Mouse (Mus musculus): ENCODE measurements around the gene Arpc3.

Gene Arpc3

DNA sequence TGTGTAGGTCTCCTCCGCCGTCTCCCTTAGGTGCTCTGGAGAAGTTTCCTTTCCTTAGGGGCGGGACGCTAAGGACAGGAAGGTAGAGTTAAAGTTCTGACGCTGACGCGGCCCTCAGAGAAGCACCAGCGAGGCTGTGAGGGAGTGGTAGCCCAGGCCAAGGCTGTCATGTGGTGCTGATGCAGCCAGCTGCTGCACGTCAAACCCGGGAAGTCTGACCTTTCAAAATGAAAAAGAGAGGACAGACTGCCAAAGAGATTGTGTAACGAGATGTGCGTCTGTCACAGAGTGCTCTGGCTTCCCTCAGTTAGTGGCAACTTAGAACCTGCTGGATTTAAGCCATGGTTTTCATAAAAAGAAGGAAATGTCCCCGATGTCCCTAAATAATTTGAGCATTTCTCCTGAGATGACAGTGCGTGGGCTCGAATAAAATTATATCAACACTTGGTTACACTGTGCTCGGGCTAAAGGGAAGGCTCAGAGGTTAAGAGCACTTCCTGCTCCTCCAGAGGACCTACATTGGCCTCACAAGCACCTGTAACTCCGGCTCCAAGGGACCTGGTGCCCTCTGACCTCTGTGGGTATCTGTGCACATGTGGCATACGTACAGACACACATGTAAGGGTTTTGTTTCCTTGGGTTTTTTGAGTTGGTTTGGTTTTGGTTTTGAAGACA is 9.1 kb downstream of the Arpc3 start:
- peak; percentile 83 for DNase-seq

DNA sequence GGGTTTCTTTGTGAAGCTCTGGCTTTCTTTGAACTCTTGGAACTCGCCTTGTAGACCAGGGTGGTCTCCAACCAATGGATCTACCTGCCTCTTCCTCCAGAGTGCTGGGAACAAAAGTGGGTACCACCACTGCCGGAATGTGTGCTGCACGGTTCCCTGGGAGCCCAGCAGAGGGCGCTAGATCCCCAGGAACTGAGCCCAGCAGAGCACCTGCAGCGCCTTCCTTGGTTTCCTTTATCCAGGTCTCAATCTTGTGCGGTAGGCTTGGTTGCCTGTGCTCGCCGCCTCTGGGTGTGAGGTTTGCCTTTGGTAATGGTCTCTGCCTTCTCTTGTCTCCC is 9.6 kb downstream of the Arpc3 start:
- DNase-seq = peak; percentile 73

DNA sequence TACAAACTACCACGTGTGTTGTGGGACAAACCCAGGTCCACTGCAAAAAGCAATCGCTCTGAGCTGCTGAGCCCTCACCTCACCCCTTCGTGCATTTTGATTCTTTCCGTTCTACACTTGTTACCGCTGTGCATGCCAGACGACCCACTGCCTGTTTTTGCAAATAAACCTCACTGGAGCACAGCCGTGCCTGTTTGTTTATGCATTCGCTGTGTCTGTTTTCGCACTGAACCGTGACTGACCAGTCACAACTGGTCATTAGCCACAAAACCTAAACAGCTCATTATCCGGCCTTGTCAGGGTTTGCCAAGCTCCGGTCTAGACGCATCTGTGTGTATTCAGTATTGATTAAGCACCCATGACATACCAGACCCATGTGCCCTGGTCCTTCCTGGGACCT is 10.5 kb downstream of the Arpc3 start:
- DNase-seq = no peak

DNA sequence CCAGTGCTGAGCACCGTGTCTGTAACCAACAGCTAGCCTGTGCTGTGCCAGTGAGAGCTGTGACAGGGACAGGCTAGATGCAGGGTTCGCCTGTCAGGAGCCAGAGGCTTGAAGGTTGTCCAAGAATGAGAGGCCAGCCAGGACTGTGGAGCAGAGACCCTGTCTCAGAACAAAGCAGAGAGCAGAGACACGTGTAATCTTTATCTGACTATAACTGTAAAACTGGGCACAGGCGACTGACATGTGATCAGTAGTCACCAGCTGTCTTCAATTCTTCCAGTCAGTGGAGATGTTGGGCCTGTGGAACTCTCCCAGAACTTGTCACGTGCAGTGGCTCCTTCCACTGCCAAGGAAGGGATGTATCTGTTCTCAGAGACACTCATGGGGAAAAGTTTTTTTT is 11.1 kb downstream of the Arpc3 start:
- DNase-seq = peak; percentile 67

DNA sequence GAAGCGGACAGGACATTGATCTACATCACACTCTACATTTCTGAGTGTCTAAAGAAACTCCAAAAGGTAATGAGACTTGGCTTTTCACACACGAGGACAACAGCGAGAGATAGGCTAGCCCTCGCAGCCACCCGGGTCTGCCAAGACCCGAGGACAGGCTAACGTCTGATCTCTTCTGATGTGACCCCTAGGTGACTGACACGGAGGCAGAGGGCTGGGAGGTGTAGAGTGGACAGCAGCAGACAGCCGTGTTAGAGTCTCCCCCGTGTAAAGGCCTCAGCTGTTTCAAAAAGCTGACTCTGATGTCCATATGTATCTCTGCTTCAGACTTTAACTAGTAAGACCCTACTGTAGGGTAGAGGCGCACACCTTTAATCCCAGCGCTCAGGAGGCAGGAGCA is 11.7 kb downstream of the Arpc3 start:
- no peak for DNase-seq

DNA sequence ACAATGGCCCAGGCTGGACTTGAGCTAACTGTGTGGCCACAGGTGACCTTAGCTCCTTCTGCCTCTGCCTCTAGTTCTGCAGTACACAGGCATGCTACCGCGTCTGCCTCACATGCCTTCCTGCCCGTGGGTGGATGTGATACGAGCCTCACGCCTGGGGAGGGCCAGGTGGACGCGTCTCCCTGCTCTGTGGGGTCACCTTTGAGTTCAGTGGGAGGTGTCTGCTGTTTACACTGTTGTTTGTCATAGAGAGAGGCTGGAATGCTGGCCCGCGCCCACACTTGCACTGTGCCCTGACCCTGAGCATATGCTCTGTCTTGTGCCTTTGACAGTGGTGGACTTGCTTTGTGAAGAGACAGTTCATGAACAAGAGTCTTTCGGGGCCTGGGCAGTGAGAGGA is 13.9 kb downstream of the Arpc3 start:
- no peak for DNase-seq

DNA sequence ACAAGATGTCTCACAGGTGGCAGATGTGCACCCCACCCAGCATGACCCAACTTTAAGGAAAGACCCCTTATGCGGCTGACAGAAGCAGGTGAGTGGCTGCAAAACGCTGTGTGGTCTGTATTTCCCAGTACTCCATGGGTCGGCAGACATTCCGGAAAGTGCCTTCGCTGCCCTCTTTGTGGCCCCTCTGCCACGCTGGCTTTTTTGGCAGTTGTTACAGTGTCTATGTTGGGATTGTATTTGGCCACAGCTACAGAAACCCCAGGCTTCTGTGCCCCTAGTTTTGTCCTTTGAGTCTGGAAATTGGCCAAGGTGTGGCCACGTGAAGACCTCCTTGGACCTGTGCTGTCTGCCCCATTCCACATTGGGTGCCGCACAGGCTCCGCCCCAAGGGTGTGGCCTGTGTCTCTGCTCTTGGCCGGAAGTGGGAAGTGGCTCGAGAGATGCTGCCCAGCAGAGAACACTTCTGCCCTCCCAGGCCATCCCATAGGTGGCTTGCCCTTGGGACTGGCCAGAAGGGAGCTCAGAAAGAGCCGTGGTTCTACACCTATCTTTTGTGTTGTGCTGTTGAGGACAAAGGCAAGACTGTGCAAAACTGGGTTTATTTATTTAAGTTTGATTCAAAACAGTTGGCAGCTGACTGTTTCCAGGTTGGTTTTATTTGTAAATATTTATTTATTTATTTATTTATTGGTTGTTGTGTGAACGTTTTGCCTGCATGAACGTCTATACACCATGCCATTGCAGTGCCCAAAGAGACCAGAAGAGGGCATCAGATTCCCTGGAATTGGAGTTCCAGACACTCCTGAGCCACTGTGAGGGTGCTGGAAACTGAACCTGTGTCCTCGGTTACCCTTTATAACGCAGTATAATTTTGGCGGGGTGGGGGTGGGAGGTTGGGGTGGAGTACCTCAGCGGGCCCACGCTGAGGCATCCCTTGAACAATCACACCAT is 18.3 kb downstream of the Arpc3 start:
- no peak for DNase-seq

DNA sequence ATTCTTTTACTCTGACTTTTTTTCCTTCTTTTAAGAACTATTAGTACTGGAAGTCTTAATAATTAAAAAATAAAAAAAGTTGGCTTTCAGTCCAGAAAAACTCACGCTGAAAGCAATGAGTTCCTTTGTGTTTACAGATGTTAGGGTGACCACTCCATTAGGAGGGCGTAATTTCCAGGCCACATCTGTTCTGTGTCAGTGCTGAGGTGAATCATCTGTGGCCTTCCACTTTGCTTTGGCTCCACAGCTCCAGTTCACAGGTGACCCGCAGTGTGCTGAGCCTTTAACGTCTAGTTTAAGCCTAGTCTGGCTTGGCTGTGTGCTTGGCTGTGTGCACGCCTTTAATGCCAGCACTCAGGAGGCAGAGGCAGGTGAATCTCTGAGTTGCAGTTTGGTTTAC is 20.2 kb downstream of the Arpc3 start:
- DNase-seq = no peak

DNA sequence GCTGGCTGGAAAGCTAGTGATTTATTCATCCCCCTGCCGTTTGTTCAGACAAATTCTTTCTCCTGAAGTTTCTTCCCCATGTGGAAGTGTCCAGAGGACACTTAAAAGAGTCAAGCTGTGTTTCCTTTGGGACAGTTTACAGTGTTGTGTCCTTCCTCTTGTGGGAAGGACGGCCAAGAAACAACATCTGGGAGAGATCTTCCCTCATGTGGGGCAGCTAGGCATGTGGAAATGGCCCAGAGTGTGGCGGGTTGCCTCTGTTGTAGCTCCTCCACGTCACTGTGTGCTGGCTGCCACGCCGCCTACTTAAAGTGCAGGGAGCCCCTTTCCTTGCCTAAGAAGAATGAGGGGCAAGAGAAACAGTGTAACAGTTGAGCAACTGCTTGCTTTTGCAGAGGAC is 21.1 kb downstream of the Arpc3 start:
- DNase-seq = peak; percentile 64

DNA sequence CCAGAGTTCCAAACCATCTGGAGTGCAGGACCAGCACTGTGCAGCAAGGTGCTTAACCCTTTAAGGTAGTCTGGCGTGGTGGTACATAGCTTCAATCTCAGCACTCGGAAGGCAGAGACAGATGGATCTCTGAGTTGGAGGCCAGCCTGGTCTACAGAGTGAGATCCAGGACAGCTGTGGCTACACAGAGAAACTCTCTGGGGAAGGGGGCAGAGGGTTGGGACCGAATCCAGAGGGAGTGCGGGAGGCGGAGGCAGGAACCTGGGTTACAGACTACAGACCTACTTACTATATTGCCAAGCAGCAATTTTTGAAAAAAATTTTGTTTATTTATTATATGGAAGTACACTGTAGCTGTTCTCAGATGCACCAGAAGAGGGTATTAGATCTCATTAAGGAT is 22.7 kb downstream of the Arpc3 start:
- no peak for DNase-seq

DNA sequence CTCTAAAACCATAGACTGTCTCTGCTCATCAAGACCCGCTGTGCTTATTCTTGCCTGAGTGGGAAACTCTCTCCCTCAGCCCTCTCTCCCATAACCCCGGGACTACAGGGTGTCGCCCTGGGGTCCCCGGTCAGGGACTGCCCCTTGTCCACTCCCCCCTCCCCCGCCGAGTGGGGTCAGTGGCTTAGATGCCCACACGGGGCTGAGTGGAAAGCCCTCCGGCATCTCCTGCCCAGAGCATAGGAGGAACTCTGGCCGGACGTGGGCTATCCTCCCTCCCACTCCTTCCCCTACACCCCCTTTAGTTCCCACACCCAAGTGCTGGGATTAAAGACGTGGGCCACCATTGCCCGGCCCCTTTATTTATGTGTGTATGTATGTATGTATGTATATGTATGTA is 23.8 kb downstream of the Arpc3 start:
- no peak for DNase-seq

DNA sequence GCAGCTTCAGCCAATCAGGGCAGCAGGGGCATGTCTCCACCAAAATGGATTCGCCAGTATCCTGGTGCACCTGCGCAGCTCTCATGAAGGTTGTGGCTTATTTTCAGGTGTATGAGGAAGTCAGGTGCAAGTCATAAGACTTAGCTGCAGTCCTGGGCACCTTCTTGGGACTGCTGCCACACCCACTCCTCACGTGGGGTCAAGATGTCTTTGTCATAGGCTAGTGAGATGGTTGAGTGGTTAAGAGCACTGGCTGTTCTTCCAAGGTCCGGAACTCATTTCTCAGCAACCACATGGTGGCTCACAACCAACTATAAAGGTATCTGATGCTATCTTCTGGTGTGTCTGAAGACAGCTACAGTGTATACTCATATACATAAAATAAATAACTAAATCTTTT is 29.0 kb downstream of the Arpc3 start:
- DNase-seq = peak; percentile 56

DNA sequence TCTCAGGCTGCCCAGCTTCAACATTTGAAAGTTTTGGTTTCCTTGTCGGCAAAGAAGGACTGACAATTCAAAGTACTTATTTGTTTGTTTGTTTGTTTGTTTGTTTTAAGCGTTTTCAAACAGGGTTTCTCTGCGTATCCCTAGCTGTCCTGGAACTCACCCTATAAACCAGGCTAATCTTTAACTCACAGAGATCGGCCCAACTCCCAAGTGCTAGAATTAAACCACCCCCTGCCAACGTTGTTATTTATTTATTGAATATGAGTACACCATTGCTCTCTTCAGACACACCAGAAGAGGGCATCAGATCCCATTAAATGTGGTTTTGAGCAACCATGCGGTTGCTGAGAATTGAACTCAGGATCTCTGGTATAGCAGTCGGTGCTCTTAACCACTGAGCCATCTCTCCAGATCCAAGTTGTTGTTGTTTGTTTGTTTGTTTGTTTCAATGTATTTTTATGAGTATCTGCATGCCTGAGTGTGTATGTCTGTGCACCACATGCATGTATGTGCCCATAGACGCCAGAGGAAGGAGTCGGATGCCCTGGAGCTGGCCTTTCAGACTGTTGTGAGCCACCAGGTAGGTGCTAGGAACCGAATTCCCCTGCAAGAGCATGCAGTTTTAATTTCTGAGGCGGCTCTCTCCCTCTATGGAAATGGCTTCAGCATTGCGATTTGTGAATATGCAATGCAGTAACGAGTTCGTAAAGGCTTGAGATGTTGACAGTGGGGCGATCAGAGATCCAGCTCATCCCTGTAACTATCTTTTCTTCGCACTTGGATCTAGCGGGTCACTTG is 29.8 kb downstream of the Arpc3 start, which contains the start of gene Anapc7:
Gene Anapc7, plus strand, starts transcription at position 423 of the 798 bp plus-strand sequence.
- DNase-seq = no peak

DNA sequence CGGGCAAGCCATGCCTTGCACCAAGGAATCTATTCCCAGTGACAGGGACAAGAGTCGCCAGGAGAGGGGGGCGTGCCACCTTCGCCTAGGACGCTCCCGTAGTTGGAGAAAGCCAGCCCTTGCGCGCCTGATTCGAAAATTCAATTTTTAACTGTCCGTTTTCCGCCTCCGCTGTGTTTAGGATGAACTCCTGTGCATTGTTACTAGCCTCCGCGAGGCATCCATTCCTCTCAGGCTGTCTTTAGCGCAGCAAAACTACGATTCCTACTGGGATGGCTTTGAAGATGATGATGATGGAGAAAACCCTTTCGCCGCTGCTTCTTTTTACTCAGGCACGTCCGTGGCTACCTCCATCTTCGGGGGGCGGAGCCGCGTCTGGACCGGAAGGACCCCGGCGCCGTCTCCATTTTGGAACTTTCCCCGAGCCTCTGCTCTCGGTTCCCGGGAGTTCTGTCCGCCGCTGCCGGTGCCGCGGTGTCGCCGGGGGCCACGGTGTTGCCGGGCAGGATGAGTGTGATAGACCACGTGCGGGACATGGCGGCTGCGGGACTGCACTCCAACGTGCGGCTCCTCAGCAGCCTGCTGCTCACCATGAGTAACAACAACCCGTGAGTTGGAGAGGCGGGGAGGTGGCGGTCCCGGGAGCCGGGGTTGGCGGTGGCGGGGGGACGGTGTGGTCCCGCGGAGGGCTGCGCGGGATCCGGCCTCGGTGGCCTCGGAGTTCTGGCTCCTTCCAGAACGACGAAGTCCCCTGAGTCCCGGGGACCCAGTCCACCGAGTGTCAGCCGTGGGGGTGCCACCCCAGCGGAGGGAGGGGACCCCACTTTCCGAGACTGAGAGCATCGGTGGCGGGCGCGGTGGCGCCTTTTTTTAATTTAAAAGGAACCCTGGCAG is 30.6 kb downstream of the Arpc3 start:
- DNase-seq = peak; percentile 93

DNA sequence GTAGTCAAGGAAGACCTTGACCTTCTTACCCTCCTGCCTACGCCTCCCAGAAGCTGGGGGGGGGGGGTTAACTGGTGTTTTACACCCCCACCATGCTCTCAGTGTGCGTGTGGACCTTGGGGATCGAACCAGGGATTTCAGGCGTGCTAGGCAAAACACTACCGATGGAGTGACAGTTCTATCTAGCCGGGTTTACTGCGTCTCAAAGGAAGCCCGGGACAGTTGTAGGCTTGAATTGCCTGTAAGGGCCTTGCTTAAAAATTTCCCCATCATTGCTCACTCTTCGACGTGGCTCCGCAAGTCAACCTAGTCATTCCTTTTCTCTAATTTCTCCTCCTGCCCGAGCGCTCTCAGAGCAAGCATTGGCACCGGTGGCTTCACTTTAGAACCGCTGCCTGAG is 31.4 kb downstream of the Arpc3 start:
- no peak for DNase-seq

DNA sequence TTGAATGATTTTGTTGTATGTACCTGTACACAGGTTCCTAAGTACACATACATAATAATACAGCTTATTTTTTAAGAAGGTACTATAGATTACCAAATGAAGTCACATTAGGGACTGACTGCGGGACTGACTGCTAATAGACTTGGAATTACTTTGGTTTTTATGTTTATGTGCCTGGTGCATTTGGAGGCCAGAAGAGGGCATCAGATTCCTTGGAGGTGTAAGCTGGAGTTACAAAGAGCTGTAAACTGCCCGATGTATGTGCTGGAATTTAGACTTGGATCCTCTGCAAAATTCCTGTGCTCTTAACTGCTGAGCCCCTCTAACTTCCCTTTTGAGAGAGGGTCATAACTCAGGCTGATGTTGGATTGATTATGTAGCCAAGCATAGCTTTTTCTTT is 33.9 kb downstream of the Arpc3 start:
- no peak for DNase-seq

DNA sequence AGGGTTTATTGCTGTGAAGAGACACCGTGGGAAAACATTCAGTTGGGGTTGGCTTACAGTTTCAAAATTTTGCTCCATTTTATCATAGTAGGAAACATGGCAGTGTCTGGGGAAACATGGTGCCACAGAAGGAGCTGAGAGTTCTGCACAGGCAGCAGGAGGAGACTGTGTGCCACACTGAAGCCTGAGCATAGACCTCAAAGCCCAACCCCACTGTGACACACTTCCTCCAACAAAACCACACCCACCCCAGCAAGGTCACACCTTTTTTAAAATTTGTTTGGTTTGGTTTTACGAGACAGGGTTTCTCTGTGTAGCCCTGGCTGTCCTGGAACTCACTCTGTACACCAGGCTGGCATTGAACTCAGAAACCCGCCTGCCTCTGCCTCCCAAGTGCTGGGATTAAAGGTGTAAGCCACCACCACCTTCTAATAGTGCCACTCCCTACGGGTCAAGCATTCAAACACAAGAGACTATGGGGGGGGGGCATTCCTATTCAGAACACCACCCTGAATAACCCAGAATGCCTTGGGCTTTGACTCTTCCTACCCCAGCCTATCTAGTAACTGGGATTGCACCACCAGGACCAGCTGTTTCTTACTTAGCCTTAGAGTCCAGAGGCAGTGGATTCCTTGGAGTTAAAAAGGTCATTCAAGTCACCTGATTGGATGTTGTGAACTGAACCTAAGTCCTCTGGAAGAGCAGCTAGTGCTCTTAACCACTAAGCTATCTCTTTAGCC is 38.5 kb downstream of the Arpc3 start:
- no peak for DNase-seq

DNA sequence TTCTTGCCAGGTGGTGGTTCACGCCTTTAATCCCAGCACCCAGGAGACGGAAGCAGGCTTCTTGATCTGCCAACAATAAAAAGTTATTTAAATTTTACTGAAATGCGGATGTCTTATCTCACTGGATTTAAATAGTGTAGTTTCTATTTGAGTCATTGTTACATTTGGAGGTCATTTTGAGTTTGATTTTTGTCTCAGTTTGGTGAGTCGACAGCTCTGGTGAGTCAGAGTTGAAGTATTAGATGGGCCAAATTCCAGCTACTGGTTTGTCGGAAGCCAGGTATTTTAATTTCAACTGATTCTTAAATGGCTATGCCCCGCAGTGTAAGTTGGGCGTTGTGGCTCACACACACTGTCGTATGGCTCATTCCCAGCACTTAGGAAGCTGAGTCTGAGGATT is 39.5 kb downstream of the Arpc3 start:
- DNase-seq = no peak

DNA sequence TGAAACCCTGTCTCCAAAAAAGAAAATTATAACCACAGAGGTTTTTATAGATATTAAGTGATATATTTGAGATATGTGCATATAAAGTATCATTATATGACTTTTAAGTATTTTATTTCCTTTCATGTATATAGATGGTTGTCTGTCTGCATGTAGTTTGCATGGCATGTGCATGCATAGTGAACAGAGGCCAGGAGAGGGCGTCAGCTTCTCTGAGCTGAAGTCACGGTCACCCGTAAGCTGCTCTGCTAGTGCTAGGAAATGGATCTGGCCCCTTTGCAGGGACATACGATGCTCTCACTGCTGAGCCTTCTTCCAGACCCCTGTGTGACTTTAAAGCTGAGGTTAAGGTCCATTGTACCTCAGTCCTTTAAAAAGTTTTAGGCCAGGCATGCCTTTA is 42.9 kb downstream of the Arpc3 start:
- no peak for DNase-seq

DNA sequence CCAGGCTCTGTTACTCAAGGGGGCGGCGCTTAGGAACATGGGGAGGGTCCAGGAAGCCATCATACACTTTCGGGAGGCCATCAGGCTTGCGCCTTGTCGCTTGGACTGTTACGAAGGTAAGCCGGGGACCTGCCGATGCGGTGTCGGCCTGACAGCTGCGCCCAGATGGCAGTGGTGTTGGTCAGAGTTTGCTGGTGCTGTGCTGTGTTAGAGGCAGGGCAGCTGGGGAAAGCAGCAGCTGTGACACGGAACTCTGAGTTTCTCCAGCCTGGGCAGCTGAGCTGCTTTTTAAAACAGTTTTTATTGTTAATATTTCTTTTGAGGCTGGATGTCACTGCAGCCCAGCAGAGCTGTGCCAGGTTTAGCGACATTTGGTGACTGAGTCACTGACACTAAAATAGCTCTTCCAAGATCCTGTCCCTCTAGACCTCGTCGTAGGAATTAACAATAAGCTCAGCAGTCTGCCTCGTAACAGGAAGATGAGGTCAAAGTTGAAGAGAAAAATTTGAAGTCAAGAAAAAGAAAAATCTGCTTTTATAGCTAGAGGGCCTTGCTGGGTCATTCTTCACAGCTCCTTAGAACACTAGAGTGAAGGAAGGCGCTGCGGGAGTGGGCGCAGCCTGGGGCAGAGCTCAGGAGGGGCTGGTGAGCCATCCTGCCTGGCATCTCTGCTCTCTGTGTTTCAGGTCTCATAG is 47.9 kb downstream of the Arpc3 start:
- DNase-seq = peak; percentile 36

DNA sequence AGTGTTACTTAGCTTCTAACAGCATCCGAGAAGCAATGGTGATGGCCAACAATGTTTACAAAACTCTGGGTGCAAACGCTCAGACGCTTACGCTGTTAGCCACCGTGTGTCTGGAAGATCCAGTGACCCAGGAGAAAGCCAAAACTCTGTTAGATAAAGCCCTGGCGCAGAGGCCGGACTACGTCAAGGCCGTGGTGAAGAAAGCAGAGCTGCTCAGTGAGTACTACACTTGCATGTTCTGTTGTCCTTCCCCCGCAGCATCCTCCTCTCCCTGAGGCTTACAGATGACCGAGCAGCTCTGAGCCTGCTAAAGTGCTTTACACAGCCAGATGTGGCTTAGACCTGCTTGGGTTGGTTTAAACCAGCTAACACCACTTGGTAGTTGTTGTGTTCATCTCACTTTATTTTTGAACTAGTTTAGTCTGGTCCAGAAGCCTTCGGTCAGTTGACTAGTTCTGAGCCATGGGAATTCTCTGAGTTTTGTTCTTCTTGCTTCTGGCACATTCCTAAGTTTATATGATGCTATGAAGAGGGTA is 48.5 kb downstream of the Arpc3 start:
- DNase-seq = peak; percentile 35
